Mouse (Mus musculus): ENCODE measurements around the gene Tyrobp.

- TF ChIP-seq CTCF (conservative IDR thresholded peaks at IDR 0.05; ENCODE audit: insufficient read depth, insufficient read length, low read depth, low read length) (no peak), POLR2A (IDR thresholded peaks at IDR 0.05; ENCODE audit: low read depth, low read length) (no peak)
Measured at GRCm38 (mm10) chr7:30384106-30384505, 29.5 kb upstream of the Tyrobp start.
